Mouse (Mus musculus): ENCODE results near the gene Slc38a3.

- TF ChIP-seq EP300 (IDR thresholded peaks at IDR 0.05; ENCODE audit: low read depth), result no peak
- no peak for TF ChIP-seq CTCF (IDR thresholded peaks at IDR 0.05; ENCODE audit: low read depth)
These were observed 2.1 kb downstream of the Slc38a3 start for GRCm38 (mm10) chr9:107667219-107667618.

Data from heart, postnatal 0 days (tissue).